Mouse (Mus musculus) brain, embryonic 14.5 days (tissue): ENCODE measurements around the gene Espl1.

Experiments
- CTCF ChIP-seq: fragments of 200-500 bp; IDR thresholded peaks from 2 replicates; pipeline ENCODE4 v1.5.1; 2012; ENCODE audit warnings: inconsistent platforms, mild to moderate bottlenecking, moderate library complexity, borderline replicate concordance; ENCODE audit not compliant: insufficient read depth, insufficient read length; ENCODE audit errors: extremely low read depth
- POLR2A ChIP-seq: fragments of 200-500 bp; IDR thresholded peaks from 2 replicates; pipeline ENCODE4 v1.6.1; 2012; ENCODE audit warnings: mild to moderate bottlenecking, inconsistent platforms, borderline replicate concordance; ENCODE audit not compliant: poor library complexity, insufficient read depth, insufficient read length, severe bottlenecking; ENCODE audit errors: extremely low read depth

- TF ChIP-seq POLR2A, result peak; percentile 90
- TF ChIP-seq CTCF, result 0 out of 2 replicates have a peak, but pooled peaks have one; percentile 5
Measured at GRCm38 (mm10) chr15:102279092-102279782, 16.8 kb upstream of the Espl1 start, which contains the start of gene Mfsd5.
